Mouse (Mus musculus): ENCODE data around the gene Gm10118. TPM values are rescaled to one million over a fixed set of nuclear protein-coding genes. Genes with fewer than 3 reads are reported as not detected.
A peak's percentile ranks its signal among the peaks of the same experiment; 100 is the strongest.

The Gm10118 gene
- 0.06 TPM in 2 replicates for polyA plus RNA-seq (2015; fragmentation: Nextera tagmentation; extraction: Ambion mirVana)

GRCm38 (mm10) chr10:63927334-63927733 is at the start of gene Gm10118:
Gm10118 (minus strand) TSS chr10:63927434.
- Histone ChIP-seq H3K36me3 (ENCODE audit: control insufficient read depth, insufficient read depth, low read length) (no peaks in the 10 kb centered on the region), H3K9me3 (ENCODE audit: control insufficient read depth, low read length) (no peaks in the 10 kb centered on the region), H3K4me1 (replicated peaks; ENCODE audit: control insufficient read depth, insufficient read depth) (no peaks in the 10 kb centered on the region), H3K27ac (replicated peaks) (no peak within 1 kb of the TSS), H3K9ac (ENCODE audit: low read length) (no peak within 1 kb of the TSS), H3K4me3 (ENCODE audit: low read depth, low read length) (no peak within 1 kb of the TSS), H3K4me2 (replicated peaks; ENCODE audit: low read depth) (no peak within 1 kb of the TSS), H3K27me3 (ENCODE audit: control insufficient read depth, insufficient read depth, low read length) (no peaks in the 10 kb centered on the region)
- ATAC-seq (ENCODE audit: low FRiP score, low TSS enrichment), result no peak
- no peak for TF ChIP-seq CTCF (IDR thresholded peaks at IDR 0.05; ENCODE audit: low read depth)
- TF ChIP-seq EP300 (optimal IDR thresholded peaks at IDR 0.05), result no peak
- no peak for DNase-seq (ENCODE audit: low spot score)

- no peaks in the 10 kb centered on the region for H3K27me3 ChIP-seq (ENCODE audit: control insufficient read depth, insufficient read depth, low read length)
- H3K4me2 ChIP-seq (replicated peaks; ENCODE audit: low read depth), result no peak overlapping the region
- H3K36me3 ChIP-seq (ENCODE audit: control insufficient read depth, insufficient read depth, low read length), result no peaks in the 10 kb centered on the region
- DNase-seq (ENCODE audit: low spot score) (no peak), ATAC-seq (ENCODE audit: low FRiP score, low TSS enrichment) (no peak)
- H3K9me3 ChIP-seq (ENCODE audit: control insufficient read depth, low read length), result no peaks in the 10 kb centered on the region
- H3K4me1 ChIP-seq (replicated peaks; ENCODE audit: control insufficient read depth, insufficient read depth), result no peaks in the 10 kb centered on the region
- H3K4me3 ChIP-seq (ENCODE audit: low read depth, low read length), result no peak overlapping the region
- H3K9ac ChIP-seq (ENCODE audit: low read length), result no peak overlapping the region
- WGBS, result 93% methylated on average over 2 of the region's 2 CpGs
- no peak overlapping the region for H3K27ac ChIP-seq (replicated peaks)
- TF ChIP-seq CTCF (IDR thresholded peaks at IDR 0.05; ENCODE audit: low read depth) (no peak), EP300 (optimal IDR thresholded peaks at IDR 0.05) (no peak)
These were observed 45.1 kb upstream of the Gm10118 start for GRCm38 (mm10) chr10:63972300-63972699.

- DNase-seq (ENCODE audit: low spot score) (no peak), ATAC-seq (ENCODE audit: low FRiP score, low TSS enrichment) (no peak)
- H3K4me3 ChIP-seq (ENCODE audit: low read depth, low read length), result no peak overlapping the region
- H3K9me3 ChIP-seq (ENCODE audit: control insufficient read depth, low read length), result no peaks in the 10 kb centered on the region
- H3K9ac ChIP-seq (ENCODE audit: low read length), result no peak overlapping the region
- 24% methylated on average over 6 of the region's 7 CpGs for whole genome bisulfite sequencing
- H3K36me3 ChIP-seq (ENCODE audit: control insufficient read depth, insufficient read depth, low read length), result no peaks in the 10 kb centered on the region
- no peak overlapping the region for H3K4me2 ChIP-seq (replicated peaks; ENCODE audit: low read depth)
- no peak for TF ChIP-seq EP300 (optimal IDR thresholded peaks at IDR 0.05)
- no peak for TF ChIP-seq CTCF (IDR thresholded peaks at IDR 0.05; ENCODE audit: low read depth)
- no peaks in the 10 kb centered on the region for H3K27me3 ChIP-seq (ENCODE audit: control insufficient read depth, insufficient read depth, low read length)
- H3K4me1 ChIP-seq (replicated peaks; ENCODE audit: control insufficient read depth, insufficient read depth), result no peaks in the 10 kb centered on the region
- H3K27ac ChIP-seq (replicated peaks), result no peak overlapping the region
These were observed 27.2 kb upstream of the Gm10118 start for GRCm38 (mm10) chr10:63954308-63954930.

GRCm38 (mm10) chr10:63951481-63951880 is 24.2 kb upstream of the Gm10118 start:
- no peak for ATAC-seq (ENCODE audit: low FRiP score, low TSS enrichment)
- Histone ChIP-seq H3K9me3 (ENCODE audit: control insufficient read depth, low read length) (no peaks in the 10 kb centered on the region), H3K9ac (ENCODE audit: low read length) (no peak overlapping the region), H3K27me3 (ENCODE audit: control insufficient read depth, insufficient read depth, low read length) (no peaks in the 10 kb centered on the region), H3K4me1 (replicated peaks; ENCODE audit: control insufficient read depth, insufficient read depth) (no peaks in the 10 kb centered on the region), H3K27ac (replicated peaks) (no peak overlapping the region), H3K36me3 (ENCODE audit: control insufficient read depth, insufficient read depth, low read length) (no peaks in the 10 kb centered on the region), H3K4me3 (ENCODE audit: low read depth, low read length) (no peak overlapping the region), H3K4me2 (replicated peaks; ENCODE audit: low read depth) (no peak overlapping the region)
- WGBS, result 87% methylated on average over 1 of the region's 1 CpGs
- no peak for DNase-seq (ENCODE audit: low spot score)
- TF ChIP-seq CTCF (IDR thresholded peaks at IDR 0.05; ENCODE audit: low read depth) (no peak), EP300 (optimal IDR thresholded peaks at IDR 0.05) (no peak)

DNA sequence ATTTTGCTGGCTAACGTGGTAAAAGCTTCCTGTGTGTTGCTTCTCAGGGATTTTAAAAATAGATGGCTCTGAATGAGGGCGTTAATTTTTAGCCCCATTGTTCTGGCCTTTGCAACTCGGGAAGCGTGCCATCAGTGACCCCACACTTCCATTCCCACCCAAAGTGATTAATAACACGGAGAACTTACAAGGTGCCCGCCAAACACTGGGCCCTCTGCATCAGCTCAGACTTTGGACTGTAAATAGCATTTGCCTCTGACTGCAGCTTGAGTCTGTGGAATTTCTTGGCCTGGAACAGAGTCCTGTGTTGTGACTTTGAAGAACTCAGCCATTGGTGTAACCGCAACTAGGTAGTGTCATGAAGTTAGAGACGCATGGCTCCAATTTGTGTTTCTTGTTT is 23.6 kb upstream of the Gm10118 start:
- ATAC-seq (ENCODE audit: low FRiP score, low TSS enrichment), result peak; percentile 86
- no peaks in the 10 kb centered on the region for H3K27me3 ChIP-seq (ENCODE audit: control insufficient read depth, insufficient read depth, low read length)
- H3K4me2 ChIP-seq (replicated peaks; ENCODE audit: low read depth), result no peak overlapping the region
- DNase-seq (ENCODE audit: low spot score), result peak; percentile 29
- 33% methylated on average over 8 of the region's 8 CpGs for WGBS
- no peaks in the 10 kb centered on the region for H3K36me3 ChIP-seq (ENCODE audit: control insufficient read depth, insufficient read depth, low read length)
- no peaks in the 10 kb centered on the region for H3K9me3 ChIP-seq (ENCODE audit: control insufficient read depth, low read length)
- no peaks in the 10 kb centered on the region for H3K4me1 ChIP-seq (replicated peaks; ENCODE audit: control insufficient read depth, insufficient read depth)
- no peak overlapping the region for H3K4me3 ChIP-seq (ENCODE audit: low read depth, low read length)
- TF ChIP-seq CTCF (IDR thresholded peaks at IDR 0.05; ENCODE audit: low read depth) (no peak), EP300 (optimal IDR thresholded peaks at IDR 0.05) (no peak)
- H3K9ac ChIP-seq (ENCODE audit: low read length), result no peak overlapping the region
- no peak overlapping the region for H3K27ac ChIP-seq (replicated peaks)

DNA sequence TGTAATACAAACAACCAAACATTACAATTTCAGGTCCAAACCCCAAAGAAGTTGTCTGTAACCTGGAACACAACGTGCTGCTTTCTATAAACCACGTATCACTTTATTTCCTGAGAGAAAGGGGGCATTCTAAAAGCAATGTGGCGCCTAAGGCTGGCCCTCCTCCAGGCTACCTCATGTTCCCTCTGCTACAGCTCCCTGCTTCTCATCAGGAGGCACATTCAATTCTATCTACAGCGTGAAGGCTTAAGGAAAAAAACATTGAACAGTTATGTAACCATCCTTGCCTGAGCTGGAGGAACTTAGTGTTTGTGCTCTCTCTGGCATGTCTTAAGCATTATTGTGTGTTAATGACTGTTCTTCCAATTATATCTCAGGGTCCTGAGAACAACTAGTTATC is 20.0 kb upstream of the Gm10118 start:
- Histone ChIP-seq H3K27me3 (ENCODE audit: control insufficient read depth, insufficient read depth, low read length) (no peaks in the 10 kb centered on the region), H3K27ac (replicated peaks) (no peak overlapping the region), H3K9ac (ENCODE audit: low read length) (no peak overlapping the region), H3K36me3 (ENCODE audit: control insufficient read depth, insufficient read depth, low read length) (no peaks in the 10 kb centered on the region), H3K4me3 (ENCODE audit: low read depth, low read length) (no peak overlapping the region), H3K4me1 (replicated peaks; ENCODE audit: control insufficient read depth, insufficient read depth) (no peaks in the 10 kb centered on the region), H3K4me2 (replicated peaks; ENCODE audit: low read depth) (no peak overlapping the region), H3K9me3 (ENCODE audit: control insufficient read depth, low read length) (no peaks in the 10 kb centered on the region)
- 77% methylated on average over 4 of the region's 4 CpGs for WGBS
- no peak for TF ChIP-seq CTCF (IDR thresholded peaks at IDR 0.05; ENCODE audit: low read depth)
- no peak for TF ChIP-seq EP300 (optimal IDR thresholded peaks at IDR 0.05)
- DNase-seq (ENCODE audit: low spot score) (no peak), ATAC-seq (ENCODE audit: low FRiP score, low TSS enrichment) (no peak)
